Mouse (Mus musculus): ENCODE measurements around the gene Stip1. TPM values are rescaled to one million over a fixed set of nuclear protein-coding genes. Genes with fewer than 3 reads are reported as not detected.

Stip1 gene
- total and polyA plus RNA-seq, 3 experiments = 284 to 430 (median 370) TPM

DNA sequence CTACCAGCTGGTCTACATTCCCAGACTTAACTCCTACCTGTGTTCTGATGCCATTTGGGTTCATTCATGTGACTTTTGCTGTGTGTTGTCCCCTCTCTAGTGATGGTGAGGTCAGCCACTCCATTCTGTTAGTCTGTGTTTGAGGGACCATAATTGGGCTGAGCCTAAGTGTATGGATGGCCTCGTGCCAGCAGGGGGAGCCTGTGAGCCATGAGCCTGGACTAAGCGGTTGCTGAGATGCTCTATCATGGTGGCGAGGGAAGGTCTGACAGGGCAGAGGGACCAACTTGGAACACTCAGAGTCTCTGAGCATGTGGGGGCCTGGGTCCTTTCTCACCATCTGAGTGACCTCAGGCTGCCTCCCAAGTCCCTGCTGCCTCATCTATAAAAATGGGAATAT lies 24.8 kb upstream of the Stip1 start (continued):
- no peak for TF ChIP-seq EP300 (IDR thresholded peaks at IDR 0.05; ENCODE audit: low read depth in 1 of 2, low read length in 2 of 2)
- no peak for TF ChIP-seq TBP (IDR thresholded peaks at IDR 0.05; ENCODE audit: low read depth, low read length)
- TF ChIP-seq MXI1 (IDR thresholded peaks at IDR 0.05; ENCODE audit: low read depth, low read length) = no peak
- TF ChIP-seq UBTF (IDR thresholded peaks at IDR 0.05; ENCODE audit: borderline replicate concordance, insufficient read depth, low read depth, low read length) = no peak
- TF ChIP-seq BHLHE40 (IDR thresholded peaks at IDR 0.05; ENCODE audit: borderline replicate concordance, low read depth, low read length) = no peak
- TF ChIP-seq CTCF (IDR thresholded peaks at IDR 0.05 in 2 of 3, conservative IDR thresholded peaks at IDR 0.05 in 1 of 3; ENCODE audit: control insufficient read depth in 1 of 3, insufficient read depth in 1 of 3, low read depth in 2 of 3, low read length in 3 of 3, poor library complexity in 1 of 3, severe bottlenecking in 1 of 3) = peak; percentile 96 to 99 (median 98)
- no peak for TF ChIP-seq POLR2AphosphoS5 (IDR thresholded peaks at IDR 0.05; ENCODE audit: borderline replicate concordance, low read depth, low read length)
- TF ChIP-seq ETS1 (IDR thresholded peaks at IDR 0.05; ENCODE audit: low read depth, low read length) = no peak
- TF ChIP-seq MAFK (IDR thresholded peaks at IDR 0.05; ENCODE audit: borderline replicate concordance, low read depth, low read length) = no peak

DNA sequence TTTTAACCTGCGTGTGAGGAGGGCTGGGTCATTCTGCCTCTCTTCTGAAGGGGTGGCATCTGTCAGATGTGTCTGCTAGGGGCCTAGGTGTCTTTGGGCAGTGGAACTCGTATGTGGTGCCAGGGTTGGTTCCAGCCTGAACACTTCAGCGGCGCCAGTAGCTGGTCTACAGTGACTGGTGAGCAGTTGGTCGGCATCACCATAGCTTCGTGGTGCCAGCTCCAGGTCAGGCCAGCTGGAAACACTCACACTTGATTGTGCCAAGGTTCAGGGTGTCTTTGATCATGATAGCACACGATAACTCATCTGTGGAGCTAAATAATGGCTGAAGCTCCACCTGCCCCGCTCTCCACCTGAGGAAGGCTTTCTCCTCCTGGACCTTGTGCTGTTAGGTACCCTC lies 23.1 kb upstream of the Stip1 start:
- Histone ChIP-seq H3K4me1 (ENCODE audit: control insufficient read depth in 1 of 2, insufficient read depth in 2 of 2, low read length in 2 of 2) (peaks cover 4 to 25% of the 10 kb centered on the region in 2 experiments; a peak in 3 of 4 replicates), H3K9me3 (replicated peaks; ENCODE audit: insufficient read depth, low read length) (no peaks in the 10 kb centered on the region), H3K4me3 (ENCODE audit: control insufficient read depth in 1 of 2, insufficient read depth in 1 of 2, low read depth in 2 of 2, low read length in 2 of 2) (no peak overlapping the region), H3K27ac (ENCODE audit: control insufficient read depth, low read depth, low read length) (no peak overlapping the region), H3K9ac (ENCODE audit: control insufficient read depth, low read depth, low read length, poor library complexity, severe bottlenecking) (no peak overlapping the region), H3K36me3 (ENCODE audit: control insufficient read depth in 1 of 2, insufficient read depth in 2 of 2, low read length in 2 of 2) (peaks cover 0 to 5% of the 10 kb centered on the region in 2 experiments; a peak in 1 of 4 replicates), H3K27me3 (ENCODE audit: control insufficient read depth in 1 of 2, insufficient read depth in 2 of 2, low read length in 2 of 2) (no peaks in the 10 kb centered on the region), H3K79me2 (ENCODE audit: control insufficient read depth, insufficient read depth, low read length, poor library complexity) (no peaks in the 10 kb centered on the region)
- no peak for DNase-seq (ENCODE audit: low read depth, low spot score)
- TF ChIP-seq SMC3 (IDR thresholded peaks at IDR 0.05; ENCODE audit: low read depth, low read length) (no peak), CHD2 (IDR thresholded peaks at IDR 0.05; ENCODE audit: low read length) (no peak), ZKSCAN1 (IDR thresholded peaks at IDR 0.05; ENCODE audit: low read depth, low read length) (no peak), KAT2A (conservative IDR thresholded peaks at IDR 0.05; ENCODE audit: low read depth, low read length) (no peak), CTCF (IDR thresholded peaks at IDR 0.05 in 2 of 3, conservative IDR thresholded peaks at IDR 0.05 in 1 of 3; ENCODE audit: control insufficient read depth in 1 of 3, insufficient read depth in 1 of 3, low read depth in 2 of 3, low read length in 3 of 3, poor library complexity in 1 of 3, severe bottlenecking in 1 of 3) (no peak), MAZ (IDR thresholded peaks at IDR 0.05; ENCODE audit: low read depth, low read length) (no peak), NRF1 (IDR thresholded peaks at IDR 0.05; ENCODE audit: insufficient read depth, low read depth, low read length, poor library complexity, severe bottlenecking) (no peak), BHLHE40 (IDR thresholded peaks at IDR 0.05; ENCODE audit: borderline replicate concordance, low read depth, low read length) (no peak), TCF12 (IDR thresholded peaks at IDR 0.05; ENCODE audit: low read depth, low read length) (no peak), TAL1 (IDR thresholded peaks at IDR 0.05; ENCODE audit: low read length) (no peak), GATA1 (IDR thresholded peaks at IDR 0.05; ENCODE audit: low read depth, low read length) (no peak), NELFE (IDR thresholded peaks at IDR 0.05; ENCODE audit: low read depth, low read length) (no peak), ZMIZ1 (IDR thresholded peaks at IDR 0.05; ENCODE audit: low read depth, low read length) (no peak), USF1 (IDR thresholded peaks at IDR 0.05; ENCODE audit: low read depth, low read length) (no peak), EP300 (IDR thresholded peaks at IDR 0.05; ENCODE audit: low read depth in 1 of 2, low read length in 2 of 2) (no peak), MAX (IDR thresholded peaks at IDR 0.05; ENCODE audit: low read length) (no peak), RAD21 (IDR thresholded peaks at IDR 0.05; ENCODE audit: low read depth, low read length) (no peak), HCFC1 (IDR thresholded peaks at IDR 0.05; ENCODE audit: low read depth, low read length) (no peak)
